Mouse (Mus musculus) limb, embryonic 15.5 days (tissue): Measurements from ENCODE around the gene 3110001I22Rik. TPM values are rescaled to one million over a fixed set of nuclear protein-coding genes. Genes with fewer than 3 reads are reported as not detected.
"Not testable (repeated sequence)": the region's sequence is repeated elsewhere in the genome, so short reads cannot be mapped to it uniquely, and the experiment has no call there.

Source experiments
- ATAC-seq: fragments of 200-750 bp; cut with Nextera tagmentation; 2 replicates; pipeline ENCODE4 v1.8.0; 2017; ENCODE audit warnings: low read depth, moderate TSS enrichment; ENCODE audit not compliant: insufficient number of reproducible peaks, low FRiP score, low TSS enrichment
- H3K27ac ChIP-seq: fragments of 300-500 bp; sonication (generic); 2 replicates; pipeline ENCODE4 v1.5.1; 2015; ENCODE audit warnings: moderate library complexity, mild to moderate bottlenecking, inconsistent platforms
- H3K27me3 ChIP-seq: fragments of 300-500 bp; sonication (generic); 2 replicates; pipeline ENCODE4 v1.6.1; 2015; ENCODE audit warnings: inconsistent platforms
- H3K36me3 ChIP-seq: fragments of 300-500 bp; sonication (generic); 2 replicates; pipeline ENCODE4 v1.6.1; 2015; ENCODE audit warnings: inconsistent platforms
- H3K4me1 ChIP-seq: fragments of 300-500 bp; sonication (generic); 2 replicates; pipeline ENCODE4 v1.6.1; 2015; ENCODE audit warnings: inconsistent platforms
- H3K4me2 ChIP-seq: fragments of 300-500 bp; sonication (generic); 2 replicates; pipeline ENCODE4 v1.6.1; 2015; ENCODE audit warnings: mild to moderate bottlenecking, inconsistent platforms
- H3K4me3 ChIP-seq: fragments of 300-500 bp; sonication (generic); 2 replicates; pipeline ENCODE4 v1.5.1; 2015; ENCODE audit warnings: mild to moderate bottlenecking, inconsistent platforms
- H3K9ac ChIP-seq: fragments of 300-500 bp; sonication (generic); 2 replicates; pipeline ENCODE4 v1.6.1; 2015; ENCODE audit warnings: inconsistent platforms
- H3K9me3 ChIP-seq: fragments of 300-500 bp; sonication (generic); 2 replicates; pipeline ENCODE4 v1.6.1; 2016; ENCODE audit warnings: inconsistent platforms
- WGBS: fragments of 180-500 bp; shearing (Covaris S2); methylation state at CpG from one replicate; pipeline ENCODE4 v1.1.7; 2015; 5-methylcytosine and 5-hydroxymethylcytosine counted together
- polyA plus RNA-seq: library from polyadenylated mRNA; unstranded; fragments of >200 nt; fragmentation: Nextera tagmentation; extraction: Ambion mirVana; gene quantifications from 2 replicates; pipeline ENCODE4 v1.2.1, GENCODE M21; 2015

Gene 3110001I22Rik
- polyA plus RNA-seq, 1 experiment from 2014 or later, result 4.8 TPM

DNA sequence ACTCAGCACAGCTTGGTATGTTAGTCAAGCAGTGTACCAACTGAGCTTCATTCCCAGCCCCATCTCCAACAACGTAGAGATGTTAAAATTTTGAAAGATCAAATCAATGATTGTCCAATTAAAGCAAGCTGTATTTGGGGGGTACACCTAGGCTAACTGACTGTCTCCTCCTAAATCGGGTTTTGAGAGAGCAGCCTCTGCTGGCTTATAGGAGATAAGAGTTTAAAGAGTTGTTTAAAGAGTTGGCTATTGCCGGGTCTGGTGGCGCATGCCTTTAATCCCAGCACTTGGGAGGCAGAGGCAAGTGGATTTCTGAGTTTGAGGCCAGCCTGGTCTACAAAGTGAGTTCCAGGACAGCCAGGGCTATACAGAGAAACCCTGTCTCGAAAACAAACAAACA lies 833 bp upstream of the 3110001I22Rik start:
- Histone ChIP-seq H3K27ac (0 out of 2 replicates have a peak overlapping the region, but pooled peaks have one; percentile 91), H3K4me1 (peaks cover 16% of the 10 kb centered on the region)
- 74% methylated on average over 5 of the region's 5 CpGs for WGBS
- not testable (repeated sequence) for H3K4me3 ChIP-seq, H3K27me3 ChIP-seq, H3K4me2 ChIP-seq, H3K9me3 ChIP-seq, H3K36me3 ChIP-seq, ATAC-seq, H3K9ac ChIP-seq

DNA sequence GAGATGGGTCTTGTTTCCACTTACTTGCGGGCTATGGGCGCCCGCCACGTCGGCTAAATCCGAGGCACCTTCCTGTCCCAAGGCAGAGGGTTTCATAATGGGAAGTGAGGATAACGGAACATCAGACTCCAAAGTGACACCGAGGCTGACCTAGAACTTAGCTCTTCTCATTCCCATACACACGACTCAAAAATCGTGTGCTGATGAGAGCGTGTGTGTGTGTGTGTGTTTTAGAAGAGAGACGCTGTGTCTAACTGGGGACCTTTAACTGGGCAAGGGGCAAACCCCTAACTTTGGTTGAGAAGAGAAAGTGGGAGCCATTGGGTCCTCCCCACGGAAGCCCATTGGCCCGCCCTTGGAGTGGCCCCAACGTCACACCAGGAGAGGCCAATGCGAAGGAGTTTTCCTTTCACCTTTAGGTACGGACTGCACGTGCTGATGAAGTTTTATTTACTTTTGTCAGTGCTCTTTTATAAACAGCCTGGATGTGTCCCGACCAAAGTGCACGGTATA lies 713 bp downstream of the 3110001I22Rik start:
- Histone ChIP-seq H3K27me3 (no peaks in the 10 kb centered on the region), H3K4me3 (peak overlapping the region; percentile 97), H3K4me2 (peak overlapping the region; percentile 69), H3K36me3 (peaks cover 8% of the 10 kb centered on the region), H3K9me3 (no peaks in the 10 kb centered on the region), H3K27ac (peak overlapping the region; percentile 91), H3K4me1 (peaks cover 10% of the 10 kb centered on the region), H3K9ac (peak overlapping the region; percentile 95)
- 2% methylated on average over 20 of the region's 20 CpGs for whole genome bisulfite sequencing
- 0 out of 2 replicates have a peak, but pooled peaks have one; percentile 1 for ATAC-seq

DNA sequence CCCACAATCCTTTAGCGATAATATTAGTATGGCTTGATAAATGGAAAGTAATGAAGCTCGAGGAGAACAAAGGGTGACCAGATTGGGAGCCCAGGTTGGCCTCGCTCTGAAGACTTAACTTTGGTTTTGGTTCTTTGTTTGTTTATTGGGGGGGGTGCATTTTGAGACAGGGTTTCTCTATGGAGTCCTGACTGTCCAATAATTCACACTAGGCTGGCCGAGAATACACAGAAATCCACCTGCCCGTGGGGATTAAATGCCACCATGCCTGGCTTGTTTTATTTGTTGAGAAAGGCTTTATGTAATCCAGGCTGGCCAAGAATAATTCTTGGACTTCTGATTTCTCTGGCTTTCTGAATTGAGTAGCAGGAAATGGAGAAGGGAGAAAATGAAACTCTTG lies 1.4 kb downstream of the 3110001I22Rik start:
- no peaks in the 10 kb centered on the region for H3K9me3 ChIP-seq
- ATAC-seq, result no peak
- 84% methylated on average over 5 of the region's 5 CpGs for WGBS
- no peaks in the 10 kb centered on the region for H3K27me3 ChIP-seq
- H3K27ac ChIP-seq, result no peak overlapping the region
- H3K4me2 ChIP-seq, result peak overlapping the region; percentile 69
- peak overlapping the region; percentile 97 for H3K4me3 ChIP-seq
- H3K36me3 ChIP-seq, result peaks cover 14% of the 10 kb centered on the region
- H3K9ac ChIP-seq, result no peak overlapping the region
- peaks cover 8% of the 10 kb centered on the region; the same call in 1 of the 2 replicates for H3K4me1 ChIP-seq

DNA sequence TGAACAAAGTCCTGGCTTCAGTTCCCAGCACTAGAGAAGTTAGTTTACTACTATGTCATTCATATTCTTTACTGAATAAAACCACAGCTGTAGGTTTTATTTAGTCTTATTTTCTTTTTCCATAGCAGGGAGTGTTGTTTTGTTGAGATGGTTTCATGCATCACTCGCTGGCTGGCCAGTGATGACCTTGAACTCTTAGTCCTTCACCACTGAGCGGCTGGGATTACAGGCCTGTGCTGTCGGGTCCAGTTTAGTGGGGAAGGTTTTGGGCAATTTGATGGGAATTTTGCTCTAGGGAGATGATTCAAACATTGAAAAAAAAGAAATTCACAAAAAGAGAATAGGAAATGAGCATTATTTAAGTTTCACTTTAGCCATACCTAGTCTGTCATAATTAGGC lies 2.8 kb downstream of the 3110001I22Rik start:
- Histone ChIP-seq H3K9ac (no peak overlapping the region), H3K4me1 (peaks cover 8% of the 10 kb centered on the region; the same call in 1 of the 2 replicates), H3K27me3 (no peaks in the 10 kb centered on the region), H3K4me2 (no peak overlapping the region), H3K9me3 (no peaks in the 10 kb centered on the region), H3K36me3 (peaks cover 17% of the 10 kb centered on the region), H3K4me3 (no peak overlapping the region), H3K27ac (no peak overlapping the region)
- WGBS, result 93% methylated on average over 3 of the region's 3 CpGs
- ATAC-seq, result no peak

DNA sequence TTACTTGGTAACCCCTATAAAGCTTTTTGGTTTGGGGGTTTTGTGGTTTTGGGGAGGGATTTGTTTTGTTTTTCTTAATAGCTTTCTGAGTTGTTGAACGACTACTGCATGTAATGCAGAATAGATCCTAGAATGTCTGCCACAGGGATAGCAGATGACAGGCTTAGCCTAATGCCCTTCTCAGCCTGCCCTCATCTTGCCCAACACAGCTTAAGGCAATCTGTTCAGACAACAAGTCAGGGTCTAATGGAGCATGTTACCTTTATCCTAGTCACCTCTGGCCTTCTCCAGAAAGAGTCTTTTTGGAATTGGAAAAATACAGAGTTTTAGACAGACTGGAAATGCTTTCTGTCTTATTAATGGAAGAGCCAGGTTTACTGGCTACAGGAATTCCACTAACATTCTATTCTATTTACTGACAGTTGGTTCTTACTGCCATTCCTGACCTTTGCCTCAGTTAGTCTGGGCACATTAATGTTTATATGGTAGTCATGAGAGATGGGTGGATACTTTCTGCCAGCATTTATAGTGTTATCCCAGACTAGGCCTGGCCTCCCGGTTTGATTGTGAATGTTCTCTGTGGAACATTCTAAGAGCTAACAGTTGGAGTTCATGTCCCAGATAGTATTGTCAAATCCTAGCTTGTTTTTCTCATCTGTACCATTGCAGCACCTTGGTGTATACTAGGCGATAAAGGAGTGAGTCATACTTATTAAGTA lies 7.0 kb downstream of the 3110001I22Rik start:
- Histone ChIP-seq H3K4me3 (no peak overlapping the region), H3K27me3 (no peaks in the 10 kb centered on the region), H3K9ac (no peak overlapping the region), H3K4me1 (no peaks in the 10 kb centered on the region), H3K27ac (no peak overlapping the region), H3K4me2 (no peak overlapping the region), H3K36me3 (peaks cover 21% of the 10 kb centered on the region), H3K9me3 (no peaks in the 10 kb centered on the region)
- WGBS, result 80% methylated on average over 3 of the region's 3 CpGs
- ATAC-seq, result no peak

DNA sequence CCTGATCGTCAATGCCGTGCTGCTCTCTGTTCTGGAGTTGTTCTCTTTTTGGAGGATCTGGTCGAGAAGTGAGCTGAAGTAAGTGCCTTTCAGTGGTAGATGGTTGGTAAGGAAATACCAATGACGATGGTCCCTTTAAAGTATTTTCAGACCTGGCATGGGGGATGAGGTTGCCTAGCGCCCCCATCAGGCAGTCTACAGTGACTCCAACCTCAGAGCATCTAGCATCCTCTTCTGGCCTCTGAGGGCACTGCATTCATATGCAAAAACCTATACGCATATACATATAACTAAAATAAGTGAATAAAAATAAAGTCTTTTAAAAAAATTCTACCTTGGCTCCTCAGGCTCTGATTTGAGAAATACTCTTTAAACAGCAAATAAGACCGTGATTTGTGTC lies 27.3 kb downstream of the 3110001I22Rik start:
- no peaks in the 10 kb centered on the region for H3K27me3 ChIP-seq
- H3K4me1 ChIP-seq, result no peaks in the 10 kb centered on the region
- H3K9me3 ChIP-seq, result no peaks in the 10 kb centered on the region
- H3K4me2 ChIP-seq, result no peak overlapping the region
- H3K27ac ChIP-seq, result no peak overlapping the region
- no peak for ATAC-seq
- no peak overlapping the region for H3K9ac ChIP-seq
- 88% methylated on average over 7 of the region's 7 CpGs for WGBS
- H3K4me3 ChIP-seq, result no peak overlapping the region
- peaks cover 81% of the 10 kb centered on the region for H3K36me3 ChIP-seq

DNA sequence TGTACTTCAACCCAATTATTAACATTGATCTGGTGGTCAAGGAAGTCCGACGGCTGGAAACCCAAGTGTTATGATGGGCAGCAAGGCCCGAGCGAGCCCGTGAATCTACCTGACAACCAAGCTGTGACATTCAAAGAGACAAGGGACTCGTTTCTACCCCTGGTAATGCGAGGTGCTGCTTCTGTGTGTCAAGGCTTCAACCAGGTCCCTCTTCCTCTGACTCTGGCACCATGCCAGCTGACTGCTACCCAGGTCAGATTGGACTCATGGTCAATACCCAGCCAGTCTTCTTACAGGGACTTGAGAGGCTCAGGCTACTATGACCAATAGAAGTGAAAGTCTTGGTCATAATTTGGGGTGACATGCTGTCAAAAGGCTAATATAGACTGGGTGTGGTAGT lies 30.5 kb downstream of the 3110001I22Rik start:
- H3K36me3 ChIP-seq, result peaks cover 80% of the 10 kb centered on the region
- no peak overlapping the region for H3K27ac ChIP-seq
- H3K4me2 ChIP-seq, result no peak overlapping the region
- ATAC-seq, result no peak
- WGBS, result 93% methylated on average over 7 of the region's 7 CpGs
- no peaks in the 10 kb centered on the region for H3K27me3 ChIP-seq
- no peaks in the 10 kb centered on the region for H3K4me1 ChIP-seq
- H3K9ac ChIP-seq, result no peak overlapping the region
- H3K9me3 ChIP-seq, result no peaks in the 10 kb centered on the region
- no peak overlapping the region for H3K4me3 ChIP-seq

DNA sequence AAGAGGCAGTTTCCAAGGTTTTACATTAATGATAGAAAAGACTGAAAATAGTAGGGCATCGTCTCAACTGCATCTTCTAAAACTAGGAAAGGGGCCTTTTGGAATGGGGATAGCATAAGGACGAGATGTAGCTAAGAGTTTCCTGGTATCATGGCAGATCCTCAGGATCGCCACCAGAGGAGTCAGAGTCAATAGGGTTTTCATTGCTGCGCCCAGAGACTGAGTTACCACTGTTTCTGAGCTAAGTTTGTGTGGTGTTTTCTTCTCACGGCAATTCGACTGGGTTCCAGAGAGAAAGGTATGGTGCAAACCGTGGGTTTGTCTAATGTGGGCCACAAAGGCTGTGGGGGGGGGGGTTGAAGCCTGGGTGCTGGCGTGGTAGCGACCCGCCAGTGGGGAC lies 32.9 kb downstream of the 3110001I22Rik start:
- no peak overlapping the region for H3K4me2 ChIP-seq
- H3K4me1 ChIP-seq, result no peaks in the 10 kb centered on the region
- no peaks in the 10 kb centered on the region for H3K9me3 ChIP-seq
- WGBS, result 92% methylated on average over 10 of the region's 10 CpGs
- ATAC-seq, result no peak
- no peaks in the 10 kb centered on the region for H3K27me3 ChIP-seq
- no peak overlapping the region for H3K27ac ChIP-seq
- no peak overlapping the region for H3K9ac ChIP-seq
- no peak overlapping the region for H3K4me3 ChIP-seq
- peaks cover 55% of the 10 kb centered on the region for H3K36me3 ChIP-seq

DNA sequence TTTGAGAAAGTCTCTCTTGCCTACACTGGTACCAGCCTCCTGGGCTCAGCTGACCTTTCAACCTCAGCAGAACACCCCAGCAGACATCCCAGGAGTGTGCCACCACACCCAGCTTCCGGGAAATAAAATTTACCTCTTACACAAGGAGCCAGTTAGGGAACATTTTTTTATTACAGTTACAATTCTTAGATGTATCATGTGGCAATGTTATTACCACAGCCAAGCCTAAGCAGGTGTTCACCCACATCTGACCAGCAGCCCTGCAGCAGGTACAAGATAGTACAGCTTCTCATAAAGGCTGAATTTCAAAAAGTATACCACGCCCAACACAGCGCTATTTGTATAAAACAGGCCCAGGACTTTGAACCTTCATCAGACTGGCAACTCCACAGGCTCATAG lies 43.2 kb downstream of the 3110001I22Rik start:
- Histone ChIP-seq H3K27me3 (no peaks in the 10 kb centered on the region), H3K4me2 (no peak overlapping the region), H3K9ac (no peak overlapping the region), H3K27ac (no peak overlapping the region), H3K36me3 (no peaks in the 10 kb centered on the region), H3K4me1 (no peaks in the 10 kb centered on the region), H3K4me3 (no peak overlapping the region), H3K9me3 (no peaks in the 10 kb centered on the region)
- WGBS, result 72% methylated on average over 3 of the region's 3 CpGs
- ATAC-seq, result no peak

DNA sequence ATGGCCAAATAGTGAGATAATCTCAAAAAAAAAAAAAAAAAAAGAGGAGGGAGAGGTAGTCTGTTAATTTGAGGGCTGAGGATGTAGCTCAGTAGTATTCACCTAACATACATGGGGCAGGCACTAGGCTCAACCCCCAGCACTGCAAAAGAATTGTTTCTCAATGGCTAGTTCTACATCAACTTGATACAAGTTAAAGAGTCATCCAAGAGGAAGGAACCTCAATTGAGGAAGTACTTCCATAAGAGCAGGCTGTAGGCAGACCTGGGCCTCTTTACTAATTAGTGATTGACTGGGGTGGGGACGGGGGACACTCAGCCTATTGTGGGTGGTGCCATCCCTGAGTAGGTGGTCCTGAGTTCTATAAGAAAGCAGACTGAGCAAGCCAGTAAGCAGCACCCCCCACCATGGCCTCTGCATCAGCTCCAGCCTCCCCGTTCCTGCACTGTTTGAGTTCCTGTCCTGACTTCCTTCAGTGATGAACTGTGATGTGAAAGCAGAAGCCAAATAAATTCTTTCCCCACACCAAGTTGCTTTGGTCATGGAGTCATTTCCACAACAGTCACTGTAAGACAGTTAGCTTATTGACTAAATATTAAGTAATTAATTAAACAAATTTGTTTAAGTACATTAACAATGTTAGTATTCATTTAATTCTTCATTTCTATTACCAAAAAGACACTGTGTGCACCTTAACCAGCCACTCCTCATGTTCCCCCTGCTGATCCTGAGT lies 45.3 kb downstream of the 3110001I22Rik start:
- Histone ChIP-seq H3K36me3 (no peaks in the 10 kb centered on the region), H3K4me1 (no peaks in the 10 kb centered on the region), H3K4me3 (no peak overlapping the region), H3K9me3 (no peaks in the 10 kb centered on the region), H3K27ac (no peak overlapping the region), H3K9ac (no peak overlapping the region), H3K27me3 (no peaks in the 10 kb centered on the region), H3K4me2 (no peak overlapping the region)
- WGBS, result 79% methylated on average over 2 of the region's 2 CpGs
- ATAC-seq, result no peak

DNA sequence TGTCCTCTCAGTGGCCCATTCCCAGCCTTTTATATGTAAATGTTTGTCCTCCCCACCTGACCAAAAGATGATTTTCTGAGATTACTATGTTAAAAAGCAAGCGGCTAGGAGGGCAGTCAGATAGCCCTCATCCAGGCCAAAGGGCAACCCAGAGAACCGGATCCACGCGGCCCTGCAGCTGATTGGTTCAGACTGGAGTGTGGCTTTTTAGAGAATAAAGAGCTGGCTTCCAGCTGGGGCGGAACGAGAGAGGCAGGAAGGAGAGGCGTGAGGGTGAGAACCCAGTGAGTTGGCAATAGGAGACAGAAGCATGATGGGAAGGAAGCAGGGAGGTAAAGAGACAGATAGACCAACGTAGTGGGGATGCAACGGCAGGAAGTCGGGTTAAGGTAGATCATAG lies 51.2 kb downstream of the 3110001I22Rik start:
- Histone ChIP-seq H3K4me3 (no peak overlapping the region), H3K27ac (no peak overlapping the region), H3K4me1 (no peaks in the 10 kb centered on the region), H3K9ac (no peak overlapping the region), H3K36me3 (no peaks in the 10 kb centered on the region), H3K27me3 (no peaks in the 10 kb centered on the region), H3K9me3 (no peaks in the 10 kb centered on the region), H3K4me2 (no peak overlapping the region)
- no peak for ATAC-seq
- 42% methylated on average over 10 of the region's 10 CpGs for WGBS

DNA sequence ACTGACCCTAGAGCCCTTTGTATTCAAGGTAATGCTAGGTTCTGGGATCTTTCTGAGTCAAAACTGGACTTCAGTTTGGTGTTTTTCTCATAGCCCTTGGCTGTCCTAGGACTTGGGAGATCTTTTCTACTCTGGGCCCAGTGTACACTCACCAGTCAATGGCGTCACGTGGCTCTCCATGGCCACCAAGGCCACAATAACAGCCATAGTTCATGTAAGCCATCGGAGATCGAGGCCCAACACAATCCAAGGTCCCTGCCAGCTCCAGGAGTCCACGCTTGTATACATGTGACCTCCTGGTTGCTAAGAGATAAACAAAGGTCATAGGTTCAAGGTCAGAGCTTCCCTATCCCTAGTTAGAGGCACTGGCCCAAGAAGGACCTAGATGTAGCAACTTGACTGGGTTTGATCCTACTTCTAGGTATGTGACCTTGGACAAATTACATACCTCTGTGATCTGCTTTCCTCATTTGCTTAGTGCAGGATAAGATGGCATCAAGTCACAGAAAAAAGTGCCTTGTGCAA lies 56.1 kb downstream of the 3110001I22Rik start:
- Histone ChIP-seq H3K27me3 (peaks cover 5% of the 10 kb centered on the region; the same call in 1 of the 2 replicates), H3K4me2 (no peak overlapping the region), H3K9ac (no peak overlapping the region), H3K4me3 (no peak overlapping the region), H3K36me3 (no peaks in the 10 kb centered on the region), H3K9me3 (no peaks in the 10 kb centered on the region), H3K27ac (no peak overlapping the region), H3K4me1 (0 out of 2 replicates have a peak, but pooled peaks cover 3% of the 10 kb centered on the region)
- 79% methylated on average over 5 of the region's 5 CpGs for WGBS
- no peak for ATAC-seq
